Mouse (Mus musculus) limb, embryonic 11.5 days (tissue): ENCODE measurements around the gene Slc44a5. TPM values are rescaled to one million over a fixed set of nuclear protein-coding genes. Genes with fewer than 3 reads are reported as not detected.

ENCODE experiments used
- ATAC-seq: fragments of 200-750 bp; cut with Nextera tagmentation; 2 replicates; pipeline ENCODE4 v1.8.0; 2017; ENCODE audit warnings: low read depth; ENCODE audit not compliant: insufficient number of reproducible peaks, low FRiP score, low TSS enrichment
- DNase-seq: peaks from one replicate; pipeline ENCODE4 v3.0.0-alpha.2; 2015; ENCODE audit warnings: low spot score
- H3K27ac ChIP-seq: fragments of 300-500 bp; sonication (generic); replicated peaks from 2 replicates; pipeline ENCODE4 v1.5.1; 2014; ENCODE audit warnings: low read depth, mild to moderate bottlenecking, low read length
- H3K27me3 ChIP-seq: fragments of 300-500 bp; sonication (generic); 2 replicates; pipeline ENCODE4 v1.6.1; 2014; ENCODE audit warnings: mild to moderate bottlenecking, low read length, mixed read lengths; ENCODE audit not compliant: control insufficient read depth, insufficient read depth
- H3K36me3 ChIP-seq: fragments of 300-500 bp; sonication (generic); 2 replicates; pipeline ENCODE4 v1.6.1; 2014; ENCODE audit warnings: mild to moderate bottlenecking, low read length, moderate library complexity, mixed read lengths; ENCODE audit not compliant: control insufficient read depth, insufficient read depth
- H3K4me1 ChIP-seq: fragments of 300-500 bp; sonication (generic); 2 replicates; pipeline ENCODE4 v1.6.1; 2014; ENCODE audit warnings: low read length, mixed read lengths; ENCODE audit not compliant: control insufficient read depth, insufficient read depth
- H3K4me2 ChIP-seq: fragments of 300-500 bp; sonication (generic); 2 replicates; pipeline ENCODE4 v1.6.1; 2014; ENCODE audit warnings: low read depth, mild to moderate bottlenecking, moderate library complexity; ENCODE audit not compliant: severe bottlenecking
- H3K4me3 ChIP-seq: fragments of 300-500 bp; sonication (generic); 2 replicates; pipeline ENCODE4 v1.5.1; 2014; ENCODE audit warnings: low read depth, low read length
- H3K9ac ChIP-seq: fragments of 300-500 bp; sonication (generic); 2 replicates; pipeline ENCODE4 v1.6.1; 2014; ENCODE audit warnings: mild to moderate bottlenecking, low read length
- H3K9me3 ChIP-seq: fragments of 300-500 bp; sonication (generic); 2 replicates; pipeline ENCODE4 v1.6.1; 2016; ENCODE audit warnings: low read length; ENCODE audit not compliant: control insufficient read depth
- WGBS: fragments of 180-500 bp; shearing (Covaris S2); extraction: QIAGEN DNeasy Blood & Tissue Kit; methylation state at CpG from one replicate; pipeline ENCODE4 v1.1.7; 2014; 5-methylcytosine and 5-hydroxymethylcytosine counted together
- polyA plus RNA-seq: library from polyadenylated mRNA; unstranded; fragments of >200 nt; fragmentation: Nextera tagmentation; extraction: Ambion mirVana; gene quantifications from 2 replicates; pipeline ENCODE4 v1.2.1, GENCODE M21; 2014

Gene Slc44a5
- polyA plus RNA-seq, 1 experiment from 2014 or later: 0.39 TPM

DNA sequence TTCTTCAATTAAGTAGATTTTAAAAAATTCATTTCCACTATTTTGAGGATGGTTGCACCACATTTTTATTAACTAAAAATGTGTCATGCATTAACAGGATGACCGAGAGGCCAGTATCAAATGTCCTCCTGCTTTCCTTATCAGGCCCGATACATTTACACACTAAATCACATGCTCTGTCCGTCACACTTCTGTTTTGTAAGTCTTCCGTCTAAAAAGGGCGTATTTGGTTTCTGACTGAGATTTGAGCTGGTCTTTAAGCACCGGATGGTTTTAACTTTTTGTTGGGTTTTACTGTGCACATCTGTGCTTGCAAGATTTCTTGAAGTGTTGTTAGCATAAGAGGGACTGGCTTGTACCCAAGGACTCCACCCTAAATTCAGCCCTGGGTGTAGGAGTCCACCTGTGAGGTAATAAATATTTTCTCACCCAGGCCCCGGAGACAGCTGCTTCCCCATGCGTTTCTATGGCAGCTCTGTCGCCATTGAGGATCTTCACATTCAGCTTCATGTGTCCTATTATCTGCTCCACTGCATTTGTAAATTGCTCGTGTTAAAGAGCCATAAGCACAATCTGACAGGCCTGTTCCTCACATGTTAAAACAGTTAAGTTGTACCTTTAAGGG is 237.3 kb downstream of the Slc44a5 start:
- Histone ChIP-seq H3K27ac (no peak overlapping the region), H3K4me3 (no peak overlapping the region), H3K4me2 (no peak overlapping the region), H3K9ac (no peak overlapping the region), H3K36me3 (no peaks in the 10 kb centered on the region), H3K27me3 (no peaks in the 10 kb centered on the region), H3K9me3 (no peaks in the 10 kb centered on the region), H3K4me1 (no peaks in the 10 kb centered on the region)
- DNase-seq: no peak
- 42% methylated on average over 10 of the region's 10 CpGs for WGBS
- ATAC-seq: no peak

DNA sequence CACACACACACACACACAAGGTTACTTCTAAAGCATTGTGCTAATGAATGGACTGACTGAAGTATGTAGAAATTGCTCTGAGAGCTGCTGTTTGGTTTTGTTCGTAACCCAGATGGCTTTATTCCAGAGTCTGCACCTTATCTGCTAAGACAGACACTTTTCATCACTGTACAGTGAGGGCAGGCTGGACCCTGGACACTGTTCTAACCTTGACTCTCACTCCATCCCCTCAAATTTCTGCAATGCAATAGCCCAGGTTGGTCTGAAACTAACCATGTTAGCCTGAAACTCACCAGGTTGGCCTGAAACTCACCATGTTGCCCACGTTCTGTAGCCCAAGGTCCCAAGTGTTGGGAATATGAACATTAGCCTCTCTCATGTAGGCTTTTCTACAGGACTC is 239.3 kb downstream of the Slc44a5 start:
- 88% methylated on average over 2 of the region's 2 CpGs for WGBS
- no peaks in the 10 kb centered on the region for H3K4me1 ChIP-seq
- no peak overlapping the region for H3K4me2 ChIP-seq
- no peak overlapping the region for H3K4me3 ChIP-seq
- no peak overlapping the region for H3K27ac ChIP-seq
- DNase-seq (no peak), ATAC-seq (no peak)
- H3K9ac ChIP-seq: no peak overlapping the region
- no peaks in the 10 kb centered on the region for H3K27me3 ChIP-seq
- no peaks in the 10 kb centered on the region for H3K36me3 ChIP-seq
- H3K9me3 ChIP-seq: no peaks in the 10 kb centered on the region

GRCm38 (mm10) chr3:154215309-154215708 is 242.1 kb downstream of the Slc44a5 start:
- H3K4me2 ChIP-seq: no peak overlapping the region
- DNase-seq (no peak), ATAC-seq (no peak)
- 63% methylated on average over 7 of the region's 7 CpGs for WGBS
- no peaks in the 10 kb centered on the region for H3K27me3 ChIP-seq
- no peaks in the 10 kb centered on the region for H3K4me1 ChIP-seq
- no peaks in the 10 kb centered on the region for H3K36me3 ChIP-seq
- H3K27ac ChIP-seq: no peak overlapping the region
- no peak overlapping the region for H3K9ac ChIP-seq
- H3K9me3 ChIP-seq: no peaks in the 10 kb centered on the region
- H3K4me3 ChIP-seq: no peak overlapping the region

- no peaks in the 10 kb centered on the region for H3K4me1 ChIP-seq
- no peak for ATAC-seq
- H3K27ac ChIP-seq: no peak overlapping the region
- no peak overlapping the region for H3K4me3 ChIP-seq
- no peaks in the 10 kb centered on the region for H3K27me3 ChIP-seq
- H3K4me2 ChIP-seq: no peak overlapping the region
- no peaks in the 10 kb centered on the region for H3K9me3 ChIP-seq
- H3K9ac ChIP-seq: no peak overlapping the region
- DNase-seq: no peak
- H3K36me3 ChIP-seq: no peaks in the 10 kb centered on the region
Observed at GRCm38 (mm10) chr3:154215779-154216178, 242.5 kb downstream of the Slc44a5 start.

- Histone ChIP-seq H3K9me3 (no peaks in the 10 kb centered on the region), H3K27me3 (no peaks in the 10 kb centered on the region), H3K4me3 (no peak overlapping the region), H3K9ac (no peak overlapping the region), H3K4me2 (no peak overlapping the region), H3K36me3 (no peaks in the 10 kb centered on the region), H3K4me1 (no peaks in the 10 kb centered on the region), H3K27ac (no peak overlapping the region)
- WGBS: 74% methylated on average over 8 of the region's 8 CpGs
- ATAC-seq: no peak; the same call in 1 of the 2 replicates
- DNase-seq: no peak
Observed at GRCm38 (mm10) chr3:154222141-154222591, 248.9 kb downstream of the Slc44a5 start.

GRCm38 (mm10) chr3:154222688-154223087 is 249.5 kb downstream of the Slc44a5 start:
- H3K9me3 ChIP-seq: no peaks in the 10 kb centered on the region
- DNase-seq (no peak), ATAC-seq (no peak; the same call in 1 of the 2 replicates)
- no peaks in the 10 kb centered on the region for H3K4me1 ChIP-seq
- no peaks in the 10 kb centered on the region for H3K27me3 ChIP-seq
- no peak overlapping the region for H3K9ac ChIP-seq
- no peak overlapping the region for H3K27ac ChIP-seq
- 75% methylated on average over 4 of the region's 4 CpGs for WGBS
- H3K36me3 ChIP-seq: no peaks in the 10 kb centered on the region
- no peak overlapping the region for H3K4me3 ChIP-seq
- H3K4me2 ChIP-seq: no peak overlapping the region

- H3K4me2 ChIP-seq: no peak overlapping the region
- H3K4me3 ChIP-seq: no peak overlapping the region
- H3K9ac ChIP-seq: no peak overlapping the region
- H3K4me1 ChIP-seq: no peaks in the 10 kb centered on the region
- WGBS: 56% methylated on average over 10 of the region's 10 CpGs
- H3K9me3 ChIP-seq: no peaks in the 10 kb centered on the region
- H3K27ac ChIP-seq: no peak overlapping the region
- no peaks in the 10 kb centered on the region for H3K36me3 ChIP-seq
- H3K27me3 ChIP-seq: no peaks in the 10 kb centered on the region
- ATAC-seq (peak; percentile 40), DNase-seq (peak; percentile 79)
Observed at GRCm38 (mm10) chr3:154226100-154226752, 253.0 kb downstream of the Slc44a5 start.

DNA sequence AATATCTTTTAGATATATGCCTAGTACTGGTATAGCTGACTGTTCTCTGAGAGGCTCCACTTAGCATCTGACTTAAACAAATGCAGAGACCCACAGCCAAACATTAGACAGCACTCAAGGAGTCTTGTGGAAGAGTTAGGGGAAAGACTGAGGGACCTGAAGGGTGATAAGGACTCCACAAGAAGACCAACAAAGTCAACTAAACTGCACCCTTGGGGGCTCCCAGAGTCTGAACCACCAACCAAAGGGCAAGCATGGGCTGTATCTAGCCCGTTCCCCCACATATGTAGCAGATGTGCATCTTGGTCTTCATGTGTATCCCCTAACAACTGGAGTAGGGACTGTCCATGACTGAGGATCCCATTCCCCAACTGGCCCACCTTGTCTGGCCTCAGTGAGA is 271.7 kb downstream of the Slc44a5 start:
- Histone ChIP-seq H3K27me3 (no peaks in the 10 kb centered on the region), H3K9ac (no peak overlapping the region), H3K36me3 (no peaks in the 10 kb centered on the region), H3K4me3 (no peak overlapping the region), H3K4me1 (no peaks in the 10 kb centered on the region), H3K9me3 (no peaks in the 10 kb centered on the region), H3K4me2 (no peak overlapping the region), H3K27ac (no peak overlapping the region)
- DNase-seq: no peak
- 86% methylated on average over 1 of the region's 1 CpGs for WGBS
- no peak for ATAC-seq
